Mouse (Mus musculus): ENCODE results near the gene Ndufa8.

The Ndufa8 gene

DNA sequence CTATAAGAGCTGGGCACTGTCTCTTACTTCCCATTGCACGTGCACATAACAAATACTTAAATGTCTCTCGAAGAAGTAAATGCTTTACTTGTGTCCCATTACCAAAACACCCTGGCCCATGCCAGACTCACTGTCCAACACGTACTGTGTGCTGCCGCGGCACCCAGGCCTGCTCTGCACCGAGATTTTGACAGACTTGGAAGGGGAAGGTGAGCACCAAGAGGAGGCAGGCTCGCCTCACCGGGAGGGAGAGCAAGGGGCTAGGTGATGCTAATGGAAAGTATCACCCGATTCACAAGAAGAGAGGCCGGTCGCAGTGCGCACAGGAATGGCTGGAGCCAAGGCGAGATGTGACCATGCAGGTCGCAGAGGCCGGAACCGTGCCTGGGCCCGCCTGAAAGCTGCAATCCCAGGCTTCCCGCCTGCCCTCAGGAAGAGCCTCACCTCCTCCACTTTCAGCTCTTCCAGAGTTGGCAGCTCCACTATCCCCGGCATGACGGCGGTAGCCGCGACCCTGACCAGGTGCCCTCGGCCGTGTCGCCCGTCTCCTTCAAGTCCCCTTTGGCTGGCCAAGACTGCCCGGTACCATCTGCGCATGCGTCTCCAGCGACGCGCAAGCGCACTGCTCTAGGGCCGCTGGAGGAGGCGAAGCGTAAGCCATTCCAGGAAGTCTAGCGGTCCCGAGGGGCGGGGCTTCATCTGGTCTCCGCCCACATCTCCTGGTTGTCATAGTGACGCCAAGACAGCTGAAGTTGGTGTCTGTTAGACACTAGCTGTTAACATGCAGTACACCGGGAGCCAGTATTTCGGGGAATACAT is at the start of gene Ndufa8, which contains the start of gene Morn5:
Ndufa8 (minus strand) TSS at position 659 of the 819 bp plus-strand sequence.
Morn5 (plus strand) TSS at position 711 of the 819 bp plus-strand sequence.
- peak; percentile 92 to 98 for DNase-seq (ENCODE audit: low spot score in 2 of 2)

DNA sequence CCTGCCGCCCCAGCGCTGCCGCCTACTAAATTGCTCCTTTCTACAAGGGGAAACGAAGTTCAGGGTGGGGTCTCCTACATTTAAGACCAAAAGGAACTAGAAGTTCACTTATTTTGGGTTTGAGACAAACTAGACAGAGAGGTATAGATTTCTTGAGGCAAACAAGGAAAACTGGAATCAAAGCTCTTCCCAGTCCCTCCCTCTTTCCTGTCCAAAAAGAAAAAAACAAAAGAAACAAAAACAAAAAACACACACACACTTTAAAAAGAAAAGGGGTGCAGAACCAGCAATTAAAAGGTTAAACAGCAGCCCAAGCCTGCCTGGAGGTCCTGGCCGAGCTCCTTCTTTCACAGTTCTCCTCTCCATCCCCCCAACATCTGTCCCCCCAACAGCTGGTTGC is 48.8 kb upstream of the Ndufa8 start:
- no peak for DNase-seq (ENCODE audit: low spot score in 2 of 2)

DNA sequence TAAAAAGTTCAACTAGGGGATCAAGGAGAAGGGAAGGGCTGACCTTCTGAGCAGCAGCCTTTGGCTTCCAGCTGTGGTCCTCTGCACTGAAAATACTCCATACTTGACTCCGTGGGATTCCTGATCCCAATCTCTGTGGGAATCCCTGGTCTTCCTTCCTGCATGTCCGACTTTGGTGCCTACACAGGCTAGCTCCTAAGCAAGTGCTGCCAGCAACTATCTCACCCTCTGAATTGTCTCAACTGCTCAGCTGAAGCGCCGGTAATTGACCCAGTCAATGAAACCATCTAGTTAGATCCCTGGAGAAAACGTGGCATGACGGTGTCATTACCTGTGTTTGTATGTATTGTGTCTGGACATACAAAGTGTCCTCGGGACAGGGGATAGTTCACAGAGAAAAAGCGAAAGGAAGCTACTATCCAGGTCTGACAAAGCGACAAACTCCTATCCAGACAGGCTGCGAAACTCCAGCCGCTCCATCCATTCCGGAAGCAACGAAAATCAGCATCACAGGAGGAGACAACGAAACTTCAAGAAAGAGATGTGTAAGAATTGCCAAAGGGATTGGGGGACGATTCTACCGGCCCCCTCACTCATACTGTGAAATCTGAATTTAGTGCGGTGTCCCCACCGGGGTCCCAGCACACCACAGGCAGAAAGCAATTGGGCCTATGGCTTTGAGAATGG is 48.1 kb upstream of the Ndufa8 start:
- no peak for DNase-seq (ENCODE audit: low spot score in 2 of 2)

DNA sequence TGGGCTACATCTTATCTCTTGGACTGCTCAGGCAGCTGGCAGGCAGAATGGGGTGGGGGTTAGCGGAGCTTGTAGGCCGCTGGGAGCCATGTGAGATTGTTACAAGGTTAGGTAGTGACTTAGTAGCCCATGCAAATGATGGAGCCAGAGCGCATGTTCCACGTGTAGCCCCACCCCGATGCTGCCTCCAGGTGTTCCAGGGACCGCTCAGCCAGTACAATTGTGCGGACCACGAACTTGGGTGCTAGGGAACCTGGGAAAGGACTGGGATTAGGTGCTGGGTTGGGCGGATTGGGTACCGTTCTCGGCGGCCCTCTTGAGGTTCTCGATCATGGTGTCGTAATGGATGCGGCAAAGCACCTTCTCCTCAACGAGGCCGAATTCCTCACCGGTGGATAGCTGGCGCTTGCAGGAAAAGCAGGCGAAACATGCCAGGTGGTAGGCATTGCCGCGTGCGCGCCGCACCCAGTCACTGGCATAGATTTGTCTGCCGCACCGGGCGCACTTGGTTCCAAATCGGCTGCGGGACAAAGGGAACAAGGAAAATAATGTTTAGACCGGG is 44.8 kb upstream of the Ndufa8 start:
- no peak for DNase-seq (ENCODE audit: low spot score in 2 of 2)

DNA sequence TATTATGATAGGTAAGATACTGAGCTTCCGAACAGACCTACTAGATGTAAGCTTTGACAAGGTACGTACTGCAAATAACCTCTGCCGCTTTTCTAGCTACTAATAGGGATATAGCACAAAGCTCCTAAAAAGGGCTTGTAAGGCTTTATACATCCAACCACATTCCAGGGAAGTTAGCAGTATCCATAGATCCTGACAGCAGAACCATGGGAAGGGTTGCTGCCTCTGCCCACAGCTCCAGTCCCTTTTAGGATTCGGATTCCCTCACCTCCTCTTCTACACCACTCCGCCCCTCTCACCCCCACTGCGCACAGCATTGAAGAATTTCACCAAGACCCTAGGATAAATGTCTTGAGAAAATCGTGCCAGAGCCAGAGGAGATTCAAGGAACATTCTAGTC is 44.1 kb upstream of the Ndufa8 start:
- DNase-seq (ENCODE audit: low spot score in 2 of 2): no peak

DNA sequence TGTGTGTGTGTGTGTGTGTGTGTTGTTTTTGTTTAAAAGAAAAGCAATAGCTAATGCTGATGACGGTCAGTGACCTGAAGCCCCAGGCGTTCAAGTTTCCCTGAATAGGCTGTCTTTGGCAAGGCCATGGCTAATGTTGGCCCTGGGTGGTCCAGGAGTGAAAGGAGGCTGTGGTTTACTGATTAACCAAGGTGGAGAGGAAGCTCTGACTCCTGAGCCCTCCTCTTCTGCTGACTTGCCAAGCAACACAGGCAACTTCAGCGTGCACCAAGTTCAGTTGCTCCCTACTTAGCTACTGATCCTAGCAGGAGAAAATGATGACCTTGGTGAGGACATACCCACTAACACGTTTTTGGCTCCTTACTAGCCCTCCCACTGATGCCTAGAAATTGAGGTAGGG is 43.5 kb upstream of the Ndufa8 start:
- DNase-seq (ENCODE audit: low spot score in 2 of 2): no peak

DNA sequence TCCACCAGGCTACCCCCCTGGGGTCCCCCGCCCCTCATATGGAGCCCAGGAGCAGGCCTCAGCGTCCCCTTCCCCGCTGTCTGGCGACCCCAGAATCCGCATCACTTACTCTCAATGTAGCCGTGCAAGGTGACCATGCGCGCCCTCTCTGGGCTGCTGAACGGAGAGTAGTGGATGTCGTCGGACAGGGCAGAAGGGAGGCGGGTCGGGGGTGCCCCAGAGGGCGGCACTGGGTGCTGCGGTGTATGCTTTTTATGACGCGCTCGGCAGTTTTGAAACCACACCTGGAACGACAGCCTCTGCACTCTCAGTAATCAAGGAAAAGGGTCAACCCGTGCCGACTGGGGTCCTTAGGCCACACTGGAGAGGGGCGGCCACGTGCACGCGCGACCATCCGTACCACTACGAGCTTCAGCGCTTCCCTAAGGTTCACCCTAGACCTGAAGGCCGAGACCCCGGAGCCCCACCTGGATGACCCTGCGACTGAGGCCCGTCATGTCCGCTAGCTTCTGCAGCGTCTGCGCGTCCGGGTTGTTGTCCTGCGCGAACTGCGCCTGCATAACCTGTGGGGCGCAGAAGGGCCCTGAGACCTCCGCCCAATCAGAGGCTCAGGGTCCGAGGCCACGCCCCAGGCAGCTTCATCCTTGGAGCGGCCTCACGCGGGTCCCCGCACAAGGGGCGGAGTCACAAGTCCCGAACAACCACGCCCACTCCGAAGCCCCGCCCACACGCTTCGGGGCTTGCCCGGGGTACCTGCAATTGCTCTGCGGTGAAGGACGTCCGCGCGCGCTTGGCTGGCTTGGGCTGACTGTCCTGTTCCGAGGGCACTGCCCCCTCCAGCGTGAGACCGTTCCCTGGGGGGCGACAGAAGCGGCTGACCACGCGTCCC is 41.9 kb upstream of the Ndufa8 start:
- DNase-seq (ENCODE audit: low spot score in 2 of 2): peak in 1 of 2 experiments; percentile 26

DNA sequence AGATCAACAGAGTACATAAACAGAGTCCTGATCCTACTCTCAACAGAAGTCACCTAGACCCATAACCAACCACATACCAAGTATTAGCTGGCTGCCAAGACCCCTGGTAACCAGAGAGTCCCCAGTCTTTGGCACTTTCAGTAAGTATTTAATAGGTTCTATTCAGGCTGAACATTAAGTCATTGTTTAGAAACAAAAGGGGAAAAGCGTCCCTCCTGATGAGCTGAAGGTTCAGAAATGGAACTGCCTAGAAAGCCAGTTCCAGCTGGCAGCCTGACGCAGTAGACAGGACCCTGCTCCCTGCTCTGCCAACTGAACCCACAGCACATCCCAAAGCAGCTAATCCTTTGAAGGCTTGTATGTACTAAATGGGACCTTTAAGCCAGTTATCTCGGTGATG is 40.0 kb upstream of the Ndufa8 start:
- no peak for DNase-seq (ENCODE audit: low spot score in 2 of 2)

DNA sequence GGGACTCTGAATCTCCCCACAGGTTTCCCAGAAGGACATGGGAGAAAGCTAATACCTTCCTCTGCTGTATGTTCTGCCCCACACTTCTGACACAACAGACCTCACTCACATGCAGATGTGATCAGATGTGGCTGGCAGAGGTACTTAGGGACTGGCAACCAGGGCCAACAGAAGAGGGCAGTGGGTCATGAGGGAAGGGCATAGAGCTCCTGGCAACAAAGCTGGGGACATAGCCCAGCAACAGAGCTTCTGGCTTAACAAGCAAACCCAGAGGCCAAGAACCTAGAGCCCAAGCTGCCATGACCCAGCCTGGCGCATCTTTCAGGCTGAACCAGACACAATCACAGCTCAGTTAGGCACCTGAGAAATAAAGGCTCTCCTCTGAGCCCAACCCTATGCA is 35.8 kb upstream of the Ndufa8 start:
- DNase-seq (ENCODE audit: low spot score in 2 of 2): no peak

DNA sequence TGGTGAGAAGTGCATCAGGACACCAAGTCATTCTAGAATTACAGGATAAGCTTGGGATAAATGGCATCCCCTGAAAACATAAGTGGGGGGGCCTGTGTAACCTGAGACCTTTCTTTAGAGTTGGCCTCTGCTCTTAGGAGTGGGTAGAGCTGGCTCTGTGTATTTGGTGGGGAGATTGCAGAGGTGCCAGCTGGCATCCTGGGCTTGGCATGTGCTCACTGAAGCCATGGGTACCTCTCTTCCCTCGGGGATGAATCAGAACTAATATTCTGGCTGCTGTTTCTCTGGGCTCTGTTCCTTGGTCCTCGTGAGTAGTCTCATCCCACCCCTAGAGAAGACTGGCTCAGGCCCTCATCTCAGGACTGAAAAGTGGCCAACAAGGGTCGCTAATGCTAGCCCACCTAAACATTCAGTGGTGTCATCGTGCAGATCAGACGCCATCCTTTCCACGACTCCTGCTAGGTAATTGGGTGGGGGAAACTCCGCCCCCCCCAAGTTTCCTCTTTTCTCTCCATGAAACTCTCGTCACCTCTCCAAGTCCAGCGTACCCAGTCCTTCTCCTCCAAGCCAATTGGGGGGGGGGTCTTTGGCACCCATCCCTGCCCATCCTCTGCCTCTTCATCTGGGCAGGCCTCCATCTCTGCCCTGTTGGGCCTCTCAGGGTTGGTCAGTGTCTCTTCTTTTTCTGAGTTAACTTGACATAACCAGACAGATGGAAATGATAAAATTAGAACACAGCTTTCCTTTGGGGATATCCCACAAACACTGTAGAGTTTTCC is 33.8 kb upstream of the Ndufa8 start:
- no peak for DNase-seq (ENCODE audit: low spot score in 2 of 2)

DNA sequence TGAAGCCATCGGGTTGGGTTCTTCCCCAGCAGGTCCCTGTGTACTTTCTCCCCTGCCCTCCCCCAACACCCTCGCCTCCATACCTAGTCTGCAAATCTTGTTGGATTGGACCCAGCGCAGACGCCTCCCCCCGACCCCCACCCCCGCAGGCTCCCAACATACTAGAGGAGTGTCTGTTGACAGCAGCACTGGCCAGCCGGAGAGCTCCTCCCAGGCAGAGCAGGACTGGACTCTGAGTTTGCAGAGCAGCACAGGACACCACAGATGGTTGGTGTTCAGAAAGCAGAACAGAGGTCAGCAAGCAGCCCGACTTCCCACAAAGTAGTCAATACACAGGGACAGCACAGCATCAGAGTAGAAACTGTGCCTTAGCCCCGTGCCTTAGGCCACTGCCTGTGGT is 32.2 kb upstream of the Ndufa8 start:
- no peak for DNase-seq (ENCODE audit: low spot score in 2 of 2)

DNA sequence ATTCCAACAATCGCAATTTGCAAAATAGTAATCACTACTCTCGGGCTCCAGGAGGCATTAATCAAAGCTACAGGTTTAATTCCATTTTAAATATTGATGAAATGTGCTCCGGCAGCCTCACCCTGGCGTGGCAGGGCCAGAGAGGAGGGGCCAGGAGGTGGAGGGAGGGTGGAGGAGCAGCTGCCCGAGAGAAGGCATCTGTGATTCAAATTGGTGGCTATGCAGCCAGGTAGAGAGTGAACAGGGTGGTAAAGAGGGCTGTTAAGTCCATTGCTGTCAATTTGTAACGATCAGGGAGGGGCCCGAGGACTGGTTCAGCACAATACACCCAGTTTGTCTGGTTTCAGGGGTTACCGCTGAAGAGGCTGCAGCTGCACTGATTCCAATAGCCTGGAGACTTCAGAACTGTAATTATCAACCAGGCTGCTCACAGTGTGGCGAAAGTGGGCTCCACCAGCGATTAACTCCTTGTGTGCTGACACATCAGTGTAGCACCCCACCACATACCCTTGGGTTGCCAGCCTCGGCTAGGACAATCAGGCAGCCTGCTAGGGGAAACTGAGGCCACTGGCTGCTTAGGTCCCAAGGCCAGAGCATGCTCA is 28.1 kb upstream of the Ndufa8 start:
- DNase-seq (ENCODE audit: low spot score in 2 of 2): no peak

DNA sequence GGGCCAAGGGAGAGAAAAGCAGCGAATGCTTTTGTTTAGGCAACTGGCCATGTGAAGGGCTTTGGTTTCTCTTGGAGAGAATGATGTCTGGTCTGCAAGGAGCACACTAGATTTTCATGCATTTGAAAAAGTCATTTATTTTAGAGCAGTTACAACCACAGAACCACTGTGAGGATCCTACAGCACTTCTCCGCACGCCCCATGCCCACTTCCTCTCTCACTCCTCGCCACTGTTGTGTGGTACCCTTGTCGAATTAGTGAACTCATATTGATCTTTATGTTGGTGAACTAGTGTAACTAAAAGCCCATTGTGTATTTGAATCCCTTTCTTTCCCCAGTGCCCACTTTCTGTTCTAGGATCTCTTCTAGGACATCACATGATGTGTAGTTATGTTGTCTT is 26.0 kb upstream of the Ndufa8 start:
- no peak for DNase-seq (ENCODE audit: low spot score in 2 of 2)

DNA sequence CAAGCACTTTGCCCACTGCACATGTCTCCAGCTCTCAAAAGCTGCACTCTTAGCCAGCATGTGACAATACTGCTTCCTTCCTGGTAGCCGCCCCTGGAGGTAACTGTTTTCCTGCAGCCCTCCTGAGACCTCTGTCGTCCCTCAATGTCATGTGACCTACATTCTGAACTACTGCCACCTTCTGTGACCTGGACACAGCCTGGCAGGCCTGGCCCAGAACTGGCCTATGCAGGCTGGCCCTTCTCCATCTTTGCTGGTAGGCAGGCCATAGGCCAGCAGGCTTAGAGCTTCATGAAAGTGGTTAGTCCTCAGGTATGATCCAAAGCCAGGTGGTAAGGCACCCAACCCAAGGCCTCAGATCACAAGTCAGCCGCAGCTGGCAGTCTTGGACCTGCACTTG is 24.6 kb upstream of the Ndufa8 start:
- DNase-seq (ENCODE audit: low spot score in 2 of 2): no peak

DNA sequence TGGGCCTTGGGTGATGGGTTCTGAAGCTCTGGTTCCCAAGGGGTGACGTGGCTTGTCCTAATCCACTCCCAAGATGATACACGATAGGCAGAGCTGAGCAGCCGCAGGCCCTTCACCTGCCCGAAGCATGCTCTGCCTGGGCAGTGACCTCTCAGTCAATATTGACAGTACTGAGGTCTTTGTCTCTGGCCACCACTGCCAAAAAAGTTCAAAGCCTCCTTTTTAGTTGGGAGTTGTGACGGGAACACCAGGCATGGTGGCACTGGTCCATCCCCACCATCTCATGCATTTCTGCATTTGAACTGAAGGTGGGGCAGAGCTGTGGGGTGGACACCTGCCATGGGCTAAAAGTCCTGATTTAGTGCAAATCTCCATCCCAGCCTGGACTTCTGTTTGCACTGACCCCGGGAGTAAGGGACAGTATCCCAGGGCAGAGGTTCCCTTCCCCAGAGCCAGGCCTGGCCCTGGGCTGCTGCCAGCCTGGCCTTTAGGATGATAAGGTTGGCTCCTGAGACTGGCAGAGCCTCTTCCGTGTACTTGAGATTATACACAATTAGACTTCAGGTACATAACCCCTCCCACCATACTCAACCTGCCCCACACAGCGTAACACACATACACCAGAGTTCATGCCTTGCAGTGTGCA is 22.6 kb upstream of the Ndufa8 start:
- no peak for DNase-seq (ENCODE audit: low spot score in 2 of 2)

DNA sequence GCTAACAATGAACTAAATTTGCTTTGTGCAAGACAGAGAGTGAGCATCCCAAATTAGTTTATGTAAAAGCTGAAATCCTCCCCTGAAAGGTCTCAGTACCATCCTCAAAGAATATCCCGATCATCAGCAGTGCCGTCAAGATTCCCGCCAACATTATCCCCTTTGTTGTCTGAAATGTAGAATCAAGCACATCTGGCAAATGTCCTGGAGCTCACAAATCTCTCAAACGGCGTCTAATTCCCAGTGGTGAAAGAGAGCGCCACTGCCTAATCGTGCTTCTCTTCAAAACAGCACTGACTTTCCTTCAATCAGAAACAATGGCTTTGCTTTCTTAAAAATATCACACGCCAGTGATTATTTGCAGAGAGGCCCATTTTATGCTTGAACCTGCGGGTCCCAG is 17.9 kb upstream of the Ndufa8 start:
- no peak for DNase-seq (ENCODE audit: low spot score in 2 of 2)

DNA sequence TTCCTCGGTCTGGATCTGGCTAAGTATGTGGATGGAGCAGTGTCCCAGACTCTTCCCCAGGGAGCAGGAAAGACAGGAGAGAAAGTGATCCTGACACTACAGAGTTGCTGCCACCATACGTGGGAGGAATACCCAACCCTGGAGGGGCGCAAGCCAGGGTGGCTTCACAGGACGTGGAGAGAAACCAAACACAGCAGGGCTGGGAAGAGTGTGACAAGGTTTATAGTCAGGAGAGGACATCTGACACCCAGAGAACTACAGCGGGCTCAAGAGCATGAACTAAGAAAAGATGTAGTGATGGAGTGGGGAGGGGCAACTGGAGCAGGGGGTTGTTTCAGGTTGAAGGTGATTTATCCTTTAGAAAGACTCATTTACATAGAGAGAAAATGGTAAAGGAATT is 12.2 kb upstream of the Ndufa8 start:
- no peak for DNase-seq (ENCODE audit: low spot score in 2 of 2)

DNA sequence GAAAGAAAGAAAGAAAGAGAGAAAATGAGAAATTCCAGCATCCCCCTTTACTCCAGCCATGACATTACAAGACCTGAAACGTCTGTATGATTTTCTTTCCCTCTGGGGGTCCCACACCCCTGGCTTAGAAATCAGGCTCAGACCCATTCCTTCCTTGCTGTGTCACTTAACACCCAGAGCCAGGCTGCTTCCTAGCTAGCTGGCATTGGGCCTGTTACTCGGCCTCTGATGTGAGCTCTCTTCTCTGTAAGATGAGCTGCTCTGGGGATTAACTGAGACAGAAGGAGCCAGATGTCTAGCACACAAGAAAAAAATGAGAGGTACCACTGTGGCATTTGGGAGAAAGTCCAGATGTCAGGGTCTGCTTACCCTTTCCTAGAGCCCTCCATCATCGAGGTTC is 7.0 kb upstream of the Ndufa8 start:
- DNase-seq (ENCODE audit: low spot score in 2 of 2): no peak

DNA sequence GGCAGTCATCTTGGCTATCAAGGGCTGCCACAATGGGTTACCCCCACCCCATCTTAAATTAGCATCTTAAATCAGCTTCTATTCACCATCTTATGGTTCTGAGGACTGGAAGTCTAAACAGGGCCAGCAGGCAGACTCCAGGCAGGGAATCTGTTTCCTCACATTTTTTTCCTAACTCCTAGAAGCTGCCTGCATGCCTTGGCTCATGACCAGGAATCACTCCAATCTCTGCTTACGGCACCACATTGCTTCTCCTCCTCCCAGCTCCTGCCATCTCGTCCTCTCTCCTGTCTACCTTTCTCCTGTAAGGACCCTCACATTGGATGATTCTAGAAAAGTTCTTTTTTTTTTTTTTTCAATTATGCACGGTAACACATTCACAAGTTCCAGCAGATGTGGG is 4.0 kb upstream of the Ndufa8 start:
- no peak for DNase-seq (ENCODE audit: low spot score in 2 of 2)

DNA sequence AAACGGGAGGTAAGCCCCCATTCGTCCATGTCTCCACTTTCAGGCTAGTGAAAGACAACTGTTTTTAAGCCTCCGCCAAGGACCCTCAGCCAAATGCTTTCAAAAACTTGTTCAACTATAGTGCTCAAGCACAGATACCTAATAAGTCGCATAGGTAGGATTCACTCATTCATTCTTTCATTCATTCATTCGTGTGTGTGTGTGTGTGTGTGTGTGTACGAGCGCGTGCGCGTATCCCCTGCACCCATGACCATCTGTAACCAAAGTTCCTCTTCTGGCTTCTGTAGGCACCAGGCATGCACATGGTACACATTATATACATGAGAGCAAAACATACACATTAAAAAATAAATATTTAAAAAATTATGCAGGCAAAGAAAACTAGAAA is 355 bp upstream of the Ndufa8 start:
- no peak for DNase-seq (ENCODE audit: low spot score in 2 of 2)

Measured in left cerebral cortex, adult 9 months (tissue).